Mouse (Mus musculus) midbrain, embryonic 10.5 days (tissue): ENCODE measurements around the gene Cx3cr1. TPM values are rescaled to one million over a fixed set of nuclear protein-coding genes. Genes with fewer than 3 reads are reported as not detected.

ENCODE experiments used
- DNase-seq: peaks from one replicate; pipeline ENCODE4 v3.0.0-alpha.2; 2017; ENCODE audit warnings: low spot score
- H3K27ac ChIP-seq: fragments of 300-500 bp; sonication (generic); replicated peaks from 2 replicates; pipeline ENCODE4 v1.5.1; 2016; ENCODE audit warnings: mild to moderate bottlenecking
- H3K27me3 ChIP-seq: fragments of 300-500 bp; sonication (generic); 2 replicates; pipeline ENCODE4 v1.6.1; 2016; ENCODE audit warnings: low read depth, mild to moderate bottlenecking; ENCODE audit not compliant: poor library complexity, severe bottlenecking
- H3K36me3 ChIP-seq: fragments of 300-500 bp; sonication (generic); 2 replicates; pipeline ENCODE4 v1.6.1; 2016; ENCODE audit warnings: mild to moderate bottlenecking, moderate library complexity
- H3K4me1 ChIP-seq: fragments of 300-500 bp; sonication (generic); 2 replicates; pipeline ENCODE4 v1.6.1; 2016
- H3K4me3 ChIP-seq: fragments of 300-500 bp; sonication (generic); 2 replicates; pipeline ENCODE4 v1.5.1; 2016; ENCODE audit warnings: mild to moderate bottlenecking, moderate library complexity
- H3K9me3 ChIP-seq: fragments of 300-500 bp; sonication (generic); replicated peaks from 2 replicates; pipeline ENCODE4 v1.6.1; 2016; ENCODE audit warnings: mild to moderate bottlenecking
- WGBS: fragments of 180-500 bp; shearing (Covaris S2); methylation state at CpG from one replicate; pipeline ENCODE4 v1.1.7; 2016; 5-methylcytosine and 5-hydroxymethylcytosine counted together
- polyA plus RNA-seq: library from polyadenylated mRNA; unstranded; fragments of >200 nt; fragmentation: Nextera tagmentation; extraction: Ambion mirVana; gene quantifications from 2 replicates; pipeline ENCODE4 v1.2.1, GENCODE M21; 2016

Gene Cx3cr1
- polyA plus RNA-seq, 1 experiment from 2014 or later, result 5.9 TPM

DNA sequence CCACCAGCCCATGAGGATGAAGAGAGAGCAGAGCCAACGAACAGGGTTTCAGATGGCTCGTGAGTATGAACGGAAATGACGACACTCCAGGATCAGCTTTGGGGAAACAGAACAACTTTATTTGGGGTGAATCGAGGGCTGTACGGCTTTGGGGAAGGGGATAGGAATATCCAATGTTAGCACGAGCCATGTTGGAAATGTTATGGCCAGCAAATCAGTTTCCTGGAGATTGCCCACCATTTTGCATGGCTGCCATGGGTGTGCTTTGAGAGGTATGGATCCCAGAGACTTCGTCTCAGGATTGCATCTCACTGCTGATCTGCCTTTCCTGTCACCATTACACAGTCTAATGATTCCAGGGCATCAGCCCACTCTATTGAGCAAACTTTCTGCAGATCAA is 29.6 kb upstream of the Cx3cr1 start:
- no peaks in the 10 kb centered on the region for H3K36me3 ChIP-seq
- peaks cover 15% of the 10 kb centered on the region for H3K9me3 ChIP-seq
- DNase-seq, result no peak
- H3K4me1 ChIP-seq, result no peaks in the 10 kb centered on the region
- no peak overlapping the region for H3K27ac ChIP-seq
- WGBS, result 91% methylated on average over 8 of the region's 8 CpGs
- no peaks in the 10 kb centered on the region for H3K27me3 ChIP-seq
- H3K4me3 ChIP-seq, result no peak overlapping the region

DNA sequence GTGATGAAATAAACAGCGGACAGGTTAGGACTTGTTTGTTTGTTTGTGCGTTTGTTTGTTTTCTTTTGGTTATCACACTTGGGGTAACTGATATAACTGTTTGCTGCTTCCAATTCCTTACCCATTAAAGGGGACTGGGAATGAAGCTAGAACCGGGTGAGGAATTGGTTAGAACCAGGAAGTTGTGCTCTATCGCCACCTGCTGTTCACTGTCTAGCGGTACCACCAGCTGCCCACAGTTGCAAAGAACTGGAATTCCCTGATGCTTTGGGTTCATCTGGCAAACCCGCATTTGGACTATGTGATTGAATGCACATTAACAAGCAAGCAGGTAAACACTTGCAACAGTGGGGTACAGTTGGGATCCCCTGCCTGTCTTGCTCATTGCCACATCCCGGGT is 29.0 kb upstream of the Cx3cr1 start:
- H3K36me3 ChIP-seq, result no peaks in the 10 kb centered on the region
- H3K4me1 ChIP-seq, result no peaks in the 10 kb centered on the region
- H3K27ac ChIP-seq, result no peak overlapping the region
- H3K27me3 ChIP-seq, result no peaks in the 10 kb centered on the region
- 22% methylated on average over 7 of the region's 7 CpGs for WGBS
- H3K4me3 ChIP-seq, result no peak overlapping the region
- H3K9me3 ChIP-seq, result peaks cover 10% of the 10 kb centered on the region
- peak; percentile 55 for DNase-seq

DNA sequence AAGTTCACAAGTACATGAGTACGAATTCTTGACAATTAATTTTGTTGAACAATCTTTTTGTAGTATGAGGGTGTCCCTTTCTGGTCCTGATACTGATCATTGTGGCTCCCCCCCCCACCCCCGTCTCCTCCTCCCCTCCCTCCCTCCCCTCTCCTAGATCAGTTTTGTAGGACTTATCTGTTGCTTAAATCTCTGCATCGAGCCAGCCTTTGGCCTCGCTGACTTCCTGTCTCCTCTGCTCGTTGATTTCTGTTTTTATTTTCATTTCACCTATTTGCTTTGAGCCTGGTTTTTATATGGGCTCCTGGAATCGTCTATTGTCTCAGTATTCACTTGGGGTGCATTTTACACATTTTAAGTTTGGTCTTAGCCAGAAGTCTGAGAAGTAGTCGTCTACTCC is 26.2 kb upstream of the Cx3cr1 start:
- Histone ChIP-seq H3K9me3 (no peaks in the 10 kb centered on the region), H3K36me3 (no peaks in the 10 kb centered on the region), H3K4me3 (no peak overlapping the region), H3K4me1 (no peaks in the 10 kb centered on the region), H3K27me3 (no peaks in the 10 kb centered on the region), H3K27ac (no peak overlapping the region)
- no peak for DNase-seq
- 75% methylated on average over 7 of the region's 7 CpGs for WGBS

DNA sequence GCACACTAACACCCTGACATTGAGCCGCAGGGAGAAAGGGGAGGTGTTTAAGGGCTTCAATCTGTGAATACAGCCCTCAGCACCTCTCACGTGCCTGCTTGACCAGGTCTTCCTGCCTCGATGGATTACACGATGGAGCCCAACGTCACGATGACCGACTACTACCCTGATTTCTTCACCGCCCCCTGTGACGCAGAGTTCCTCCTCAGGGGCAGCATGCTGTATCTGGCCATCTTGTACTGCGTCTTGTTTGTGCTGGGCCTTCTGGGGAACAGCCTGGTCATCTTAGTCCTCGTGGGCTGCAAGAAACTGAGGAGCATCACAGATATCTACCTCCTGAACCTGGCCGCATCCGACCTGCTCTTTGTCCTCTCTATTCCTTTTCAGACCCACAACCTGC is 24.0 kb upstream of the Cx3cr1 start:
- Histone ChIP-seq H3K36me3 (no peaks in the 10 kb centered on the region), H3K9me3 (no peaks in the 10 kb centered on the region), H3K27ac (no peak overlapping the region), H3K27me3 (no peaks in the 10 kb centered on the region), H3K4me1 (no peaks in the 10 kb centered on the region), H3K4me3 (no peak overlapping the region)
- DNase-seq, result no peak
- 86% methylated on average over 13 of the region's 13 CpGs for WGBS

DNA sequence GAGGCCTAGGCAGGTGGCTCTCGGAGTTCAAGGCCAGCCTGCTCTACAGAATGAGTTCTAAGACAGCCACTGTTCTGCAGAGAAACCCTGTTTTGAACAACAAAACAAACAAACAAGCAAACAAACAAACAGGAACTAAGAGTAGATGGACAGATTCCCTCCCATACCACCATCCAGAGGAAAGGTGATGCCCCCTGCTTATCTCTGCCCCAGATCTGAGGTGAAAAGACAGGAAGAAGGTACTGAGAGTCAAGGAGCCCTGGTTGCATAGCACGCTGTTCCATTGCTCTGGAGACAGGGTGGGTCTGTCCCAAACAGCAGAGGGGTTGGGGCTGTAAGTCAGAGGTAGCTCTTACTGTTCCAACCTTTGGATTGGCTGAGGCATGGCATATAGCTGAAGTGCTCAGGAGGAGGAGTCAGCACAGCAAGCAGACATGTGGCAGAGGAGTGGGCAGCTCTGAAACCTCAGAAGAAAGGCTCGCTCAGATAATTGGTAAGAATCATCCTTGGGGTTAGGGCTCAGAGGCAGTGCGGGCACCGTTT is 22.1 kb upstream of the Cx3cr1 start, which contains the start of gene Ccr8:
Gene Ccr8 (plus strand): TSS at position 419 of the 543 bp plus-strand sequence.
- no peaks in the 10 kb centered on the region for H3K27me3 ChIP-seq
- no peak for DNase-seq
- no peaks in the 10 kb centered on the region for H3K9me3 ChIP-seq
- 81% methylated on average over 5 of the region's 5 CpGs for WGBS
- no peak within 1 kb of the TSS for H3K4me3 ChIP-seq
- H3K27ac ChIP-seq, result no peak within 1 kb of the TSS
- H3K4me1 ChIP-seq, result no peaks in the 10 kb centered on the region
- no peaks in the 10 kb centered on the region for H3K36me3 ChIP-seq

DNA sequence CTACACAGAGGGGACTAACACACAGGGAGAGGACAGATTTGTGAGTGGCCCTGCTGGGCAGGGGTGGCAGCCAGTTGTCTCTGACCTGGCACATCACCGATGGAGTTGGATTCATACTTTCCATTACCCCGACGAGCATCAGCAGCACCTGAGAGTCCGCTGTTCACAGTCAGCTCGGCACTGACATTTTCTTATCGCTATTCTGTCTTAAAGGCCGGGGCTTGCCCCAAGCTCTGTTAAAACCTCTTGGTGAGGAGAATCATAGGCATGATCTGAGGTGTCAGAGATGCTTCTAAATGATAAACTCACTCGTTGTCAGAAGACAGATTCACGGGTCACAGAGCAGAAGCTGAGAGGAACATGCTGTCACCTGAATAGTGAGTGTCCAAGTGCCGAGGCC is 21.4 kb upstream of the Cx3cr1 start:
- no peak for DNase-seq
- no peaks in the 10 kb centered on the region for H3K27me3 ChIP-seq
- H3K9me3 ChIP-seq, result no peaks in the 10 kb centered on the region
- no peak overlapping the region for H3K27ac ChIP-seq
- no peaks in the 10 kb centered on the region for H3K4me1 ChIP-seq
- H3K36me3 ChIP-seq, result no peaks in the 10 kb centered on the region
- WGBS, result 90% methylated on average over 10 of the region's 10 CpGs
- H3K4me3 ChIP-seq, result no peak overlapping the region

DNA sequence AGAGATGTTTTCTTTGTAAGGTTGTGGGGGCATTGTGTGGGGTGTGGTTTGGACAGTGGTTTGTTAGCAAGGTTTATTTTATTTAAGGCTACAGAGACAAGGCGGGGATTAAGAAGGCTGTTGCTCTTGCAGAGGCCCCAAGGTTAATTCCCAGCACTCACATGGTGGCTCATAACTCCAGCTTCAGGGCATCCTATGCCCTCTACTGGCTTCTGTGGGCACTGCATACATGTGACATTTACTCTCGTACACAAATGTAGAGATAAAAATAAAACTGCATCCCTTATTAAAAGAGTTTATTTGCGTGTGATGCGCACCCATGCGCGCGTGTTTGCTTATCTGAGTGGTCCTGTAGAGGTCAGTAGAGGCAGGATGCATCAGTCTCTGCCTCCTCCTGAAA is 19.4 kb upstream of the Cx3cr1 start:
- Histone ChIP-seq H3K27ac (no peak overlapping the region), H3K4me1 (no peaks in the 10 kb centered on the region), H3K36me3 (no peaks in the 10 kb centered on the region), H3K9me3 (no peaks in the 10 kb centered on the region), H3K27me3 (no peaks in the 10 kb centered on the region), H3K4me3 (no peak overlapping the region)
- DNase-seq, result no peak
- 82% methylated on average over 7 of the region's 7 CpGs for WGBS

DNA sequence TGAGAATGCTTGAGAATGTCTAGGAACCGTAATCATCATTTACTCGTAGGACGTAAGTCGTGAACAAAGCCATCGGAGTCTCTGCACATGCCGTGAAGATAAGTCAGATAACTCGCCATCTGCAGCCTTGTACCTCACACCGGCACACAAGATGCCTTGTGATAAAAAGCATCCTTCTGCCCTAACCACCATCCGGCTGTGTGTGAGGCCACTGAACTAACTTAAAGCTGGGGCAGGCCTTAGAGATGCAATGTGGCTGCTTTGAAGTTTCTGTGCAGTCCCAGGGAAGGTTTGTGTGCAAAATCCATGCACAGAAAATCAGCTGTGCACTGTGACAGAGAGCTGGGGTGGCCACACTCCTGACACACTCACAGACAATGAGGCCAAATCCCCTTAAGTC is 14.7 kb upstream of the Cx3cr1 start:
- Histone ChIP-seq H3K9me3 (no peaks in the 10 kb centered on the region; the same call in 1 of the 2 replicates), H3K27me3 (no peaks in the 10 kb centered on the region), H3K4me1 (peaks cover 8% of the 10 kb centered on the region), H3K36me3 (no peaks in the 10 kb centered on the region), H3K27ac (no peak overlapping the region), H3K4me3 (no peak overlapping the region)
- DNase-seq, result no peak
- WGBS, result 95% methylated on average over 9 of the region's 9 CpGs

DNA sequence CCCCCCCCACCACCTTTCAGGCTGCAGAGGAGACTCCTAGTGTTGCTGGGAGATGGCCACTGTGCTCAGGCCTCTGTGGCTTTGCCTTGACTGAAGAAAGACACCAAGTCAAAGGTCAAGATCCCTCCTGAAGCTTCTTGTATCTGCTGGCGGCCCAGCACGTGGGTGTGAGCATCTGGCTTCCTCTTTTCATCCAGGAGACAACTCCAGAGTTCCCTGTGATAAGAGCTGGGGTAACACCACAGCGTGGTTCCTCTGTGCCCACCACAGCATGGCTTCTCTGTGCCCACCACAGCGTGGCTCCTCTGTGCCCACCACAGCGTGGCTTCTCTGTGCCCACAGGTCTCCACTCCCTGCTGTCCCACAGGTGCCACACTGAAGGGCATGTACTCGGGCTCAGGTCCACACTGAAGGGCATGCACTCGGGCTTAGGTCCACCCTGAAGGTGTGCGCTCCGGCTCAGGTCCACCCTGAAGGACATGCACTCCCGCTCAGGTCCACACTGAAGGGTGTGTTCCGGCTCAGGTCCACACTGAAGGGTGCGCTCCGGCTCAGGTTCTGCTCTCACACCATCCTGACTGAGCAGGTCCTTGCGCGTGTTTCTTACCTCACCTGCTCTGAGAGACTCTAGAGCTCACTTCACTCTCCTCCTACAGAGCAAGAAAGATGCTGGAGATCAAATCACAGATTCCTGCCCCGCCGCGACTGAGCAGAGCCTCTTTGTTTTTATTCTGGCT is 13.6 kb upstream of the Cx3cr1 start:
- DNase-seq, result no peak
- Histone ChIP-seq H3K27me3 (no peaks in the 10 kb centered on the region), H3K4me3 (no peak overlapping the region), H3K4me1 (peaks cover 8% of the 10 kb centered on the region), H3K36me3 (no peaks in the 10 kb centered on the region), H3K27ac (no peak overlapping the region; the same call in 1 of the 2 replicates), H3K9me3 (no peaks in the 10 kb centered on the region; the same call in 1 of the 2 replicates)
- WGBS, result 84% methylated on average over 18 of the region's 18 CpGs

DNA sequence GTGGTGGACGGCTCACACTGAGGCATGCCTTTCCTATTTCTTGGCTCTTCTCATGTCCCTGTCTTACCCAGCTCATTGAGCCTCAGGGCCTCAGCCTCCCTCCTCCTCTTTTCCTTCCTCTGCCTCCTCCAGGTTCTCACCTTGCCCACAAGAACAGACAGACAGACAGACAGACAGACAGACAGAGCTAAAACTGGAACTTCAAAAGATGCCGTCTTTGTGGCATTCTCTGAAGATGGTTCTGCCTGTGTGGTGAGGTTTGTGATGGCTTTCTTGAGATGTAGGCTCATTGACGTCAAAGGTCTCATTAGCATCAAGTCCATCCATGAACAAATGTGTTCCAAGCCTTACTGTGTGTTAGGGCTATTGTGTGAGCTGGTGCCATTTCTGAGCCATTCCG is 13.0 kb upstream of the Cx3cr1 start:
- no peak for DNase-seq
- H3K4me1 ChIP-seq, result peaks cover 8% of the 10 kb centered on the region
- 82% methylated on average over 4 of the region's 4 CpGs for WGBS

DNA sequence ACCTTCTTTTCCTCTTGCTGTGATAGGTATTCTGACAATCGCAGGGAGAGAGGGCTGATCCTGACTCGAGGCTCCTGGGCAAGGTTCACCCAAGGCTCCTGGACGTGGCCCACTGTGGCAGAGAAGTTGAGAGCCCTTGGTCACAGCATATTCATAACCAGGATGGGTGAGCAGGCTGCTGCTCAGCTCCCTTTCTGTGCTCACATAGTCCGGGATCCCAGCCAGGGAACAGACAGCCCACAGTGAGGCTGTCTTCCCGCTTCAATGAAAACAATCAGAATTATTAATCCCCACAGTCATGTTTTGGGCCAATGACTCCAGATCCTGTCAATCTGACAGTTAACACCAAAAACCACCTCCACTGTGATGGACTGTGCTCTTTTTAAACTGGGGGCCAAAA is 12.3 kb upstream of the Cx3cr1 start:
- Histone ChIP-seq H3K4me3 (no peak overlapping the region), H3K27ac (no peak overlapping the region), H3K4me1 (peaks cover 8% of the 10 kb centered on the region), H3K9me3 (no peaks in the 10 kb centered on the region; the same call in 1 of the 2 replicates), H3K27me3 (no peaks in the 10 kb centered on the region), H3K36me3 (no peaks in the 10 kb centered on the region)
- WGBS, result 86% methylated on average over 5 of the region's 5 CpGs
- DNase-seq, result no peak

More for the DNA sequence above, 13.0 kb upstream of the Cx3cr1 start:
- no peaks in the 10 kb centered on the region for H3K27me3 ChIP-seq
- H3K36me3 ChIP-seq, result no peaks in the 10 kb centered on the region
- no peaks in the 10 kb centered on the region; the same call in 1 of the 2 replicates for H3K9me3 ChIP-seq
- no peak overlapping the region; the same call in 1 of the 2 replicates for H3K27ac ChIP-seq
- no peak overlapping the region for H3K4me3 ChIP-seq

DNA sequence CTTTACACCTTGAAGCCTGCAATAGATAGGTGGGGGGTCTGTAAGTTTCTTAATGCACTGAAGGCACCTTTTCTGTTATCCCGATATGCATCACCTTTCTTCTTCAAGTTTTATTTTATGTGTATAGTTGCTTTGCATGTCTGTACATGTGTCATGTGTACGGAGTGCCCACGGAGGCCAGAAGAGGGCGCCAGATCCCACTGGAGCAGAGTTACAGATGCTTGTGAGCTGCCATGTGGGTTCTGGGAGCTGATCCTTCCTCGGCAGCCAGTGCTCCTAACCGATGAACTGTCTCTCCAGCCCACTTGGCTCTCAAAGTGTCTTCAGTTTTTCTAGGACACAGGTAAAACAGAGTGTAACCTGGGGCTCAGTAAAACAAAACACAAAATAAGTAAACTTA is 11.6 kb upstream of the Cx3cr1 start:
- no peak overlapping the region for H3K4me3 ChIP-seq
- peaks cover 8% of the 10 kb centered on the region for H3K4me1 ChIP-seq
- no peak overlapping the region for H3K27ac ChIP-seq
- DNase-seq, result no peak
- H3K9me3 ChIP-seq, result no peaks in the 10 kb centered on the region; the same call in 1 of the 2 replicates
- H3K27me3 ChIP-seq, result no peaks in the 10 kb centered on the region
- H3K36me3 ChIP-seq, result no peaks in the 10 kb centered on the region
- 73% methylated on average over 6 of the region's 6 CpGs for WGBS

DNA sequence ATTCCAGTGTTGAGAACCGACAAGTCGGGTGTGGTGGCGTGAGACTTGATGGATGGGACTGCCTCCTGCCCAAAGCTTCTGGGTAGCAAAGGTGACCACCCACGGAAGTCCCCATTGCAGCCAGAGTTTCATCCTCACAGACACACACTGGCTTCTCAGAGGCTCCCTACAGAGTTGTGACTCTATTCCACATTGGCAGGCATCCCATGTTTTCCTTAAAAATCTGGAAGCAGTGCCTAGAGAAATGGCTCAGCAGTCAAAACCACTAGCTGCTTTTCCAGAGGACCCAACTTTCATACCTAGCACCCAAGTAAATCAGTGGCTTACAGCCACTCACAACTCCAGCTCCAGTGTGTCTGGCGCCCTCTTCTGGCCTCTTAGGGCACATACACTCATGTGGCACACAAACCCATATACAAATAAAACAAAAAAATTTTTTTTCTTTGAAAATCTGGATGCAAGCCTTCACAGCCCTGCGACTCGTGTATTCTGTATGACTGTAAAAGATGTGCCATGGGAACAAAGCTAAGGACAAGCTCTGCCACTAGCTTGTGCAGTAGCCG is 10.9 kb upstream of the Cx3cr1 start:
- Histone ChIP-seq H3K27ac (no peak overlapping the region), H3K9me3 (no peaks in the 10 kb centered on the region; the same call in 1 of the 2 replicates), H3K4me3 (no peak overlapping the region), H3K4me1 (peaks cover 8% of the 10 kb centered on the region), H3K27me3 (no peaks in the 10 kb centered on the region), H3K36me3 (no peaks in the 10 kb centered on the region)
- 89% methylated on average over 8 of the region's 8 CpGs for WGBS
- no peak for DNase-seq
